Mouse (Mus musculus) heart, embryonic 15.5 days (tissue): ENCODE measurements around the gene Tnfsf13. TPM values are rescaled to one million over a fixed set of nuclear protein-coding genes. Genes with fewer than 3 reads are reported as not detected.
"Not testable (repeated sequence)": the region's sequence is repeated elsewhere in the genome, so short reads cannot be mapped to it uniquely, and the experiment has no call there.

Experiments
- ATAC-seq: fragments of 200-750 bp; cut with Nextera tagmentation; replicated peaks from 2 replicates; pipeline ENCODE4 v1.8.0; 2017; ENCODE audit warnings: low read depth, moderate TSS enrichment; ENCODE audit not compliant: insufficient number of reproducible peaks, insufficient read depth, low FRiP score
- H3K27ac ChIP-seq: fragments of 300-500 bp; sonication (generic); 2 replicates; pipeline ENCODE4 v1.5.1; 2015; ENCODE audit warnings: mild to moderate bottlenecking, inconsistent platforms
- H3K27me3 ChIP-seq: fragments of 300-500 bp; sonication (generic); 2 replicates; pipeline ENCODE4 v1.6.1; 2015; ENCODE audit warnings: inconsistent platforms
- H3K36me3 ChIP-seq: fragments of 300-500 bp; sonication (generic); 2 replicates; pipeline ENCODE4 v1.6.1; 2015; ENCODE audit warnings: mild to moderate bottlenecking, inconsistent platforms
- H3K4me1 ChIP-seq: fragments of 300-500 bp; sonication (generic); replicated peaks from 2 replicates; pipeline ENCODE4 v1.6.1; 2015; ENCODE audit warnings: inconsistent platforms
- H3K4me2 ChIP-seq: fragments of 300-500 bp; sonication (generic); 2 replicates; pipeline ENCODE4 v1.6.1; 2015; ENCODE audit warnings: inconsistent platforms, mild to moderate bottlenecking, moderate library complexity
- H3K4me3 ChIP-seq: fragments of 300-500 bp; sonication (generic); 2 replicates; pipeline ENCODE4 v1.5.1; 2015; ENCODE audit warnings: mild to moderate bottlenecking, inconsistent platforms
- H3K9ac ChIP-seq: fragments of 300-500 bp; sonication (generic); 2 replicates; pipeline ENCODE4 v1.6.1; 2015; ENCODE audit warnings: mild to moderate bottlenecking, inconsistent platforms
- H3K9me3 ChIP-seq: fragments of 300-500 bp; sonication (generic); replicated peaks from 2 replicates; pipeline ENCODE4 v1.6.1; 2016; ENCODE audit warnings: inconsistent platforms
- WGBS: fragments of 180-500 bp; shearing (Covaris S2); methylation state at CpG from one replicate; pipeline ENCODE4 v1.1.7; 2015; ENCODE audit warnings: mixed read lengths; 5-methylcytosine and 5-hydroxymethylcytosine counted together
- polyA plus RNA-seq: library from polyadenylated mRNA; unstranded; fragments of >200 nt; fragmentation: Nextera tagmentation; extraction: Ambion mirVana; gene quantifications from 2 replicates; pipeline ENCODE4 v1.2.1, GENCODE M21; 2015

Gene Tnfsf13
- polyA plus RNA-seq, 1 experiment from 2014 or later = 0.54 TPM

DNA sequence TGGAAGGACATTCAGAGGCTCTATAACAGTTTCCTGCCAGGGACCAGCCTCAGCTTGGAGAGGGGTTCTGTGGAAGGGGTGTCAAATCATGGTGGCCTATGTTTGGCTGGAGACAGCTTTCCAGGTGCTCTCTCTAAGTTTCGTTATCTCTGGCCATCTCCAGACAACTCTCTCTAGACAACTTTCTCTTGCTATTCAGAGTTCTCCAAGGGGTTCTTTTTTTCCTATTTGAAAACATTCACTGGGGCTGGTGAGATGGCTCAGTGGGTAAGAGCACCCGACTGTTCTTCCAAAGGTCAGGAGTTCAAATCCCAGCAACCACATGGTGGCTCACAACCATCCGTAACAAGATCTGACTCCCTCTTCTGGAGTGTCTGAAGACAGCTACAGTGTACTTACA, 17.8 kb upstream of the Tnfsf13 start:
- H3K9ac ChIP-seq, H3K36me3 ChIP-seq, H3K4me2 ChIP-seq, ATAC-seq, H3K27ac ChIP-seq, H3K27me3 ChIP-seq, H3K9me3 ChIP-seq, H3K4me3 ChIP-seq: not testable (repeated sequence)
- WGBS = 79% methylated on average over 3 of the region's 3 CpGs
- peaks cover 10% of the 10 kb centered on the region for H3K4me1 ChIP-seq

DNA sequence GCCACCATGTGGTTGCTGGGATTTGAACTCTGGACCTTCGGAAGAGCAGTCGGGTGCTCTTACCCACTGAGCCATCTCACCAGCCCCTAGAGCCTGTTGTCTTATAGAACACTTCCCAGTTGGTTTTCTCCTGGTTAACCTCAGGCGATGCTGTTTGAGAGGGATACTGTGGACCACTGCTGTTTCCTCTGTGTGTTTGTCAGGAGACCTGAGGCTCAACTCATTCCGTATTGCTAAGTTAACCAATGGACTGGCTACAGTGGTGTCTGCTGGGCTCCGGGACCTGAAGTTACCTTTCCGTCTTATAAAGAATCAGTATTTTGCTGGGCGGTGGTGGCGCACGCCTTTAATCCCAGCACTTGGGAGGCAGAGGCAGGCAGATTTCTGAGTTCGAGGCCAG, 17.3 kb upstream of the Tnfsf13 start:
- H3K9me3 ChIP-seq, H3K36me3 ChIP-seq, ATAC-seq, H3K27me3 ChIP-seq, H3K4me3 ChIP-seq, H3K4me2 ChIP-seq, H3K27ac ChIP-seq, H3K9ac ChIP-seq: not testable (repeated sequence)
- H3K4me1 ChIP-seq = peaks cover 10% of the 10 kb centered on the region
- WGBS = 94% methylated on average over 10 of the region's 10 CpGs

DNA sequence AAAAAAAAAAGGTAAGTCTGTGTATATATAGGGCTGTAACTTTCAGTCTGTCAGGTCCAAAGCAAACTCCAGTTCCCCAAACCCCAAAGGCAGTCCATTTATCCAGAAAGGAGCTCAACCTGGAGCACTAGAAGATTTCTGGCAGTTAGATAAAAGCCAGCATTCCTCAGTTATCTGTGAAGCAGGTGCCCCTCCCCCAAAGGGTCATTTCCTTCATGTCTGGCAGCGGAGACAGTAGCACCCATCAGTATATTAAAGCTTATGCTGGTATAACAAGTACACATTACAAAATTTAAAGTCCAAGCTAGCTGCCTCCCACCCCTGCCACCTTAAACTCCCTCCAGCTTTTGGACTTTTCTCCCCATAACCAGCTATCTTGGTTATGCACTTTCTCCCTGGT, 14.0 kb upstream of the Tnfsf13 start:
- H3K9me3 ChIP-seq = no peaks in the 10 kb centered on the region
- no peak overlapping the region for H3K9ac ChIP-seq
- no peaks in the 10 kb centered on the region for H3K27me3 ChIP-seq
- WGBS = 20% methylated on average over 1 of the region's 1 CpGs
- peaks cover 15% of the 10 kb centered on the region for H3K4me1 ChIP-seq
- H3K27ac ChIP-seq = no peak overlapping the region
- no peak overlapping the region for H3K4me2 ChIP-seq
- no peak overlapping the region for H3K4me3 ChIP-seq
- no peak for ATAC-seq
- H3K36me3 ChIP-seq = no peaks in the 10 kb centered on the region

DNA sequence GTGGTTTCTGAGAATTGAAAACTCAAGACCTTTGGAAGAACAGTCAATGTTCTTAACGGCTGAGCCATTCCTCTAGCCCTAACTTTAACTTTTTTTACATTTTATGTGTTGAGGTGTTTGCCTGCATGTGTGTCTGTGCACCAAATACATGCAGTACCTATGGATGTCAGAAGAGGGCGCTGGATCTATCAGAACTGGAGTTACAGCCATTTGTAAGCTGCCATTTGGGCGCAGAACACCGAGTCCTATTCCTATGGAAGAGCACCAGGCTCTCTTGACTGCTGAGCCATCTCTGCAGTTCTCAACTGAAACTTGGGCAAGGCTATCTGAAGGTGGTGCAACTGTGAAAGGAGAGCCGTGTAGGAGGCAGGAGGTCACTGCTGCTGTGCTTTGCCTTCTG, 13.0 kb upstream of the Tnfsf13 start:
- 65% methylated on average over 5 of the region's 5 CpGs for WGBS

DNA sequence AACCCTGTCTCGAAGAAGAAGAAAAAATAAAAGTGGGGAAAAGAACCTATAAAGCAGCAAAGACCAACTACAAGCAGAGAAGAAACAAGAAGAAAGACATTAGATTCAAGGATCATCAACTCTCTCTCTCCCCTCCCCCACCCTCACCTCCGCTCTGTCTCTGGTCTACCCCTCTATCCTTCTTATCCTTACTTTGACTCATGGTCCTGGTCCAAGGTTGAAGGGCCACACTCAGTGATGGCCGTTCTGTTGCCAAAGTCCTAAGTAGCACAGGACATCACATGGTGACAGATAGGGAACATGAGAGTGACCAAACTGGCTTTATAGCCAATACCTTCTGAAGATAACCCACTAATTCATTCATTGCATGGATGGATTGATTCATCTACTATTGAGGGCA, 11.8 kb upstream of the Tnfsf13 start:
- no peak overlapping the region for H3K9ac ChIP-seq
- H3K9me3 ChIP-seq = no peaks in the 10 kb centered on the region
- no peaks in the 10 kb centered on the region for H3K27me3 ChIP-seq
- H3K27ac ChIP-seq = no peak overlapping the region
- no peak overlapping the region for H3K4me2 ChIP-seq
- no peak for ATAC-seq
- no peaks in the 10 kb centered on the region for H3K36me3 ChIP-seq
- peaks cover 19% of the 10 kb centered on the region for H3K4me1 ChIP-seq
- H3K4me3 ChIP-seq = no peak overlapping the region
- 81% methylated on average over 3 of the region's 3 CpGs for WGBS

More for the DNA sequence above, 13.0 kb upstream of the Tnfsf13 start:
- Histone ChIP-seq H3K36me3 (no peaks in the 10 kb centered on the region), H3K9me3 (no peaks in the 10 kb centered on the region), H3K27ac (no peak overlapping the region), H3K4me1 (peaks cover 15% of the 10 kb centered on the region), H3K4me3 (no peak overlapping the region), H3K9ac (no peak overlapping the region), H3K4me2 (no peak overlapping the region), H3K27me3 (no peaks in the 10 kb centered on the region)
- no peak for ATAC-seq

DNA sequence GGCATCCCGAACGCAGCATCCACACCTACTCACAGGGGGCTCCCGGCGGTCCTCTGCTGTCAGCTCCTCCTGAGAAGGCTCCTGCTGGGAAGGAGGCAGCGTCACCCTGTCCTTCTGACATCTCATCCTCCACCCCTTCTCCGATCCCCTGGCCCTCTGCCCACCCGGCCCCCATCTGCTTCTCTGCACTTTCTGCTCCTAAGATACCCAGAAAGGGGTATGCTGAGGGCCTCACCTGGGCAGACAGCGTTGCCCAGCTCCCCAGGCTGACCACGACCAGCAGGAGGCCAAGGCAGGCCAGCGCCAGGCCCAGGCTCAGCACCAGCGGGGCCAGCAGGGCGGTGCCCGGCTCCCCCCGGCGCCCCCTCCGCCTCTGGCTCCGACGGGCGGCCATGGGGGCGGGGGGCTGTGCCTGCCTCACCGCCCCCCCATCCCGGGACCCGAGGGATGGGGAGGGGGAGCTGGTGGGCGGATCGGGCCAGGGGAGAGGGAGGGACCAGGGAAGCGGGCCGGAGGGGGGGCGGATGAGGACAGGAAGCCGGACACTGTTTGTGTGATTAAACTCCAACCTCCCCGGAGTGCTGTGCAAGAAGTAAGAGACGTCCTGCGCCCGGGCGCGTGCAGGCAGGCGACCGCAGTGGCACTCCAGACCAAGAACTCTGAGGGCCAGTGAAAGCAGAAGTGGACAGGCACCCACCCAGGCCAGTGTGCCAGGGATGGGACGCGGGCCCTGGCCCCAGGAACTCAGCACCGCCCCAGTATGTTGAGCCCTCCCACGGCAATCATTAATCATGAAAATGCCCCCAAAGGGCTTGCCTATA, 10.0 kb upstream of the Tnfsf13 start, which contains the start of the genes Tnfsf12 and Tnfsfm13:
TSS of gene Tnfsf12 (minus strand) at position 489 of the 821 bp plus-strand sequence.
TSS of gene Tnfsfm13 (minus strand) at position 738 of the 821 bp plus-strand sequence.
- peak within 1 kb of the TSS; percentile 73 for H3K27ac ChIP-seq
- H3K4me2 ChIP-seq = peak within 1 kb of the TSS; percentile 90
- ATAC-seq = peak; percentile 78
- peaks cover 19% of the 10 kb centered on the region for H3K4me1 ChIP-seq
- peak within 1 kb of the TSS; percentile 69 for H3K9ac ChIP-seq
- no peaks in the 10 kb centered on the region for H3K9me3 ChIP-seq
- WGBS = 2% methylated on average over 41 of the region's 41 CpGs
- H3K36me3 ChIP-seq = no peaks in the 10 kb centered on the region
- peak within 1 kb of the TSS; percentile 59 for H3K4me3 ChIP-seq
- H3K27me3 ChIP-seq = no peaks in the 10 kb centered on the region

DNA sequence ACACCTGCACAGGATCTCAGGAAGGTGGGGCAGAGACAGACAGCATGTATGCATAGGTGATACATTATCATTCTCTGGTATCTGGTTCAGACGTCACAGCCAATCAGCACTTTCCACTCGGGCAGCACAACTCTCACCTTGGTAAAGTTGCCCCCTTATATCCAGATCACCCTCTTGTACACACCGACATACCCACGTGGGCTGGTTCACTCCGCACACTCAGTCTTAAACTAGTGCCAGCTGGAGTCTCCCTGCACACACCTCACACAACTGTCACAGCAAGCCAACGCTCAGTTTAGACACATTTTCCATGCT, 9.4 kb upstream of the Tnfsf13 start:
- Histone ChIP-seq H3K4me3 (peak overlapping the region; percentile 59), H3K27ac (peak overlapping the region; percentile 73; the same call in 1 of the 2 replicates), H3K27me3 (no peaks in the 10 kb centered on the region), H3K9me3 (no peaks in the 10 kb centered on the region), H3K36me3 (no peaks in the 10 kb centered on the region), H3K9ac (peak overlapping the region; percentile 69), H3K4me1 (peaks cover 19% of the 10 kb centered on the region), H3K4me2 (peak overlapping the region; percentile 90)
- ATAC-seq = no peak
- 29% methylated on average over 6 of the region's 6 CpGs for WGBS

DNA sequence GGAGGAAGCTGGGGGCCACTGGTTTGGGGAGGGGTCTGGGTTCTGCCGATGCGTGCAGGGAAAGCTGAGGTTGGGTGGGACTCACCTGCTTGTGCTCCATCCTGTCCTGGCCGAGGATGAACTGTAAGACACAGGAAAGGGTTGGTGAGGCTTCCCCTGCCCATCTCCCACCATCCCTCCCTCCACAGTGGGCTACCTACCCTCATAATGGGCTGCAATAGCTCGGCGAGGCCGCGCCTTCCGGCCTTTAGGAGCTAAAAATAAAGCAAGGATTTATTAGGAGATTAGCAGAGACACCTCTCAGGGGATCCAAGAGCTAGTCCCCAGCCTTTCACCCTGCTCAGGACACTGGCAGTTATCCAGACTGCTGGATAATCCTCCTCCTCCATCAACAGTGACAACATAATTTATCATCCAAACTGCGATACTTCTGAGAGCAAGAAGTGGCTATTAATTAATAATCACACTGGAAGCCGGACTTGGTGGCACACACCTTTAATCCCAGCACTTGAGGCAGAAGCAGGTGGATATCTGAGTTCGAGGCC, 7.9 kb upstream of the Tnfsf13 start:
- no peak overlapping the region for H3K27ac ChIP-seq
- 44% methylated on average over 11 of the region's 11 CpGs for WGBS
- ATAC-seq = no peak
- H3K4me2 ChIP-seq = no peak overlapping the region
- no peaks in the 10 kb centered on the region for H3K27me3 ChIP-seq
- H3K4me1 ChIP-seq = peaks cover 13% of the 10 kb centered on the region
- H3K9me3 ChIP-seq = no peaks in the 10 kb centered on the region
- no peak overlapping the region for H3K9ac ChIP-seq
- no peaks in the 10 kb centered on the region for H3K36me3 ChIP-seq
- H3K4me3 ChIP-seq = no peak overlapping the region

DNA sequence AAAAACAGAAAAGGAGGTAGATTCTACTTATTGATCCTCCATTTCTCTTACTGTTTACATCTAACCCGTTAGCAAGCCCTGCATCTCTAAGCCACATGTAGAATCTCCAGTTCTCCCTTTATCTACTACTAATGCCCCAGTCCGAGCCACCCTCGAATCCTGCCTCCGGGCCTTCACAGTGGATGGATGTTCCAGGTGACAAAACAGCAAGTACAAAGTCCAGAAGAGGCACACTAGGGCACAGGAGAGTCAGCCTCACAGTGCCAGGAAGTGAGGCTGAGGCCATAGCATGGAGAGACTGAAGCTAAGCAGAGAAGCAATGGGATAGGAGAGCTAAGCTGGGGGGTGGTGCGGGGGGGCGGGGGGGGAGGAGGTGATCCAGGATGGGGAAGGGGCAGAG, 7.3 kb upstream of the Tnfsf13 start:
- no peak overlapping the region for H3K9ac ChIP-seq
- WGBS = 86% methylated on average over 6 of the region's 6 CpGs
- H3K4me1 ChIP-seq = peaks cover 13% of the 10 kb centered on the region
- H3K9me3 ChIP-seq = no peaks in the 10 kb centered on the region
- H3K27ac ChIP-seq = no peak overlapping the region
- no peak overlapping the region for H3K4me3 ChIP-seq
- no peaks in the 10 kb centered on the region for H3K27me3 ChIP-seq
- H3K36me3 ChIP-seq = no peaks in the 10 kb centered on the region
- no peak overlapping the region for H3K4me2 ChIP-seq
- no peak for ATAC-seq

DNA sequence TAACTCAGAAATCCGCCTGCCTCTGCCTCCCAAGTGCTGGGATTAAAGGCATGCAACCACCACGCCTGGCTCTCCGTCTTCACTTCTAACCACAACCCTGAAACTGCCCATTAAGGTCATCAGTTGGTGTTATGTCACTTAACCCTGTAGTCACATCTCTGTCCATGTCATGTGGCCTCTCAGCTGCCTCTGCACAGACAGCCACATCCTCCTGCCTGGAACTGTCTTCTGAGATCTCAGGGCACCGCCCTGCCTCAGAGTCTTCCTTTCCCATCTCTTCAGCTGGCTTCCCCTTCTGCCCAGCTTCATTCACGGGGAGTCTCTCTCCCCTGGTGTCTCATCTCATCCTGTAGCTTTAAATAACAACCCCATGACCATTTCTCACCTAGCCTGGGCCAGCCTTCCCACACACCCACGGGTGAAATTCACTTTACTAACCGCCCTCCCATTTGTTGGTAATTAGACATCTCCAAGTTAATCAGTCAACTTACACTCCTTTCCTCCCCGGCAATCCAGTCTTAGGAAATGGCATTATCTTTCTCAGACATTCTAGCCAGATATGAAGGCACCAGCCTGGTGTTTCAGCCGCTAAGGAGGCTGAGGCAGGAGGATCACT, 6.7 kb upstream of the Tnfsf13 start:
- H3K4me3 ChIP-seq = no peak overlapping the region
- H3K9ac ChIP-seq = no peak overlapping the region
- no peaks in the 10 kb centered on the region for H3K9me3 ChIP-seq
- peaks cover 13% of the 10 kb centered on the region for H3K4me1 ChIP-seq
- H3K27ac ChIP-seq = no peak overlapping the region
- WGBS = 70% methylated on average over 9 of the region's 9 CpGs
- H3K36me3 ChIP-seq = no peaks in the 10 kb centered on the region
- H3K4me2 ChIP-seq = no peak overlapping the region
- H3K27me3 ChIP-seq = no peaks in the 10 kb centered on the region
- ATAC-seq = no peak

DNA sequence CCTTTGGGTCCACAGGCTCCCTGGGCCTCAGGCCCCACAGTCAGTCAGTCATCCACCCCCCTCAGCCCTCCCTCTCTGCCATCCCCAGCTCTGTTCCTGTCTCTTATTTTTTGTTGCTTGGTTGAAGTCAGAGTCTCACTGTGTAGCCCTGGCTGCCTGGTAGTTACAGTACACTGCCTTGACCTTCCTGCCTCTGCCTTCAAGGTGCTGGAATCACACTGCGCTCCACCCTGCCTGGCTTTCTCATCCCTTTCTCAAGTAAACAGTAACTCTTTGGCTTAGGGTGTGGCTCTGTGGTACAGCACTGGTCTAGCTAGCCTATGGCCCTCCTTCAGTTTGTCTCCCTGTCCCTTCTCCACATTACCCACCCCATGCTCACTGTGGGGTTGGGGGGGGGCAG, 4.3 kb upstream of the Tnfsf13 start:
- no peaks in the 10 kb centered on the region for H3K36me3 ChIP-seq
- H3K9ac ChIP-seq = no peak overlapping the region
- no peak overlapping the region for H3K4me2 ChIP-seq
- WGBS = 97% methylated on average over 1 of the region's 1 CpGs
- peaks cover 28% of the 10 kb centered on the region for H3K4me1 ChIP-seq
- H3K9me3 ChIP-seq = no peaks in the 10 kb centered on the region
- ATAC-seq = no peak
- no peaks in the 10 kb centered on the region for H3K27me3 ChIP-seq
- no peak overlapping the region for H3K27ac ChIP-seq
- no peak overlapping the region for H3K4me3 ChIP-seq
